Mouse (Mus musculus) lung, embryonic 16.5 days (tissue): ENCODE measurements around the gene Gm13277. TPM values are rescaled to one million over a fixed set of nuclear protein-coding genes. Genes with fewer than 3 reads are reported as not detected.
"Not testable (repeated sequence)": the region's sequence is repeated elsewhere in the genome, so short reads cannot be mapped to it uniquely, and the experiment has no call there.

Experiments
- ATAC-seq: fragments of 200-750 bp; cut with Nextera tagmentation; 2 replicates; pipeline ENCODE4 v1.8.0; 2017; ENCODE audit warnings: low read depth, mild to moderate bottlenecking, moderate library complexity
- H3K27ac ChIP-seq: fragments of 300-500 bp; sonication (generic); 2 replicates; pipeline ENCODE4 v1.5.1; 2014; ENCODE audit warnings: mild to moderate bottlenecking, control low read depth, low read length
- H3K27me3 ChIP-seq: fragments of 300-500 bp; sonication (generic); 2 replicates; pipeline ENCODE4 v1.6.1; 2014; ENCODE audit warnings: low read depth, low read length, mixed read lengths; ENCODE audit not compliant: control insufficient read depth, insufficient read depth
- H3K36me3 ChIP-seq: fragments of 300-500 bp; sonication (generic); 2 replicates; pipeline ENCODE4 v1.6.1; 2014; ENCODE audit warnings: low read length; ENCODE audit not compliant: control insufficient read depth, insufficient read depth
- H3K4me1 ChIP-seq: fragments of 300-500 bp; sonication (generic); replicated peaks from 2 replicates; pipeline ENCODE4 v1.6.1; 2014; ENCODE audit warnings: low read length, mixed read lengths; ENCODE audit not compliant: control insufficient read depth, insufficient read depth
- H3K4me2 ChIP-seq: fragments of 300-500 bp; sonication (generic); 2 replicates; pipeline ENCODE4 v1.6.1; 2014; ENCODE audit warnings: low read depth, low read length, control low read depth
- H3K4me3 ChIP-seq: fragments of 300-500 bp; sonication (generic); 2 replicates; pipeline ENCODE4 v1.5.1; 2014; ENCODE audit warnings: mild to moderate bottlenecking, low read length, control low read depth
- H3K9ac ChIP-seq: fragments of 300-500 bp; sonication (generic); 2 replicates; pipeline ENCODE4 v1.6.1; 2014; ENCODE audit warnings: low read length, control low read depth
- H3K9me3 ChIP-seq: fragments of 300-500 bp; sonication (generic); 2 replicates; pipeline ENCODE4 v1.6.1; 2016; ENCODE audit warnings: low read length; ENCODE audit not compliant: control insufficient read depth
- WGBS: fragments of 180-500 bp; shearing (Covaris S2); extraction: QIAGEN DNeasy Blood & Tissue Kit; methylation state at CpG from one replicate; pipeline ENCODE4 v1.1.7; 2014; 5-methylcytosine and 5-hydroxymethylcytosine counted together
- polyA plus RNA-seq: library from polyadenylated mRNA; unstranded; fragments of >200 nt; fragmentation: Nextera tagmentation; extraction: Ambion mirVana; gene quantifications from 2 replicates; pipeline ENCODE4 v1.2.1, GENCODE M21; 2015

The Gm13277 gene
- not detected in 2 replicates for polyA plus RNA-seq

DNA sequence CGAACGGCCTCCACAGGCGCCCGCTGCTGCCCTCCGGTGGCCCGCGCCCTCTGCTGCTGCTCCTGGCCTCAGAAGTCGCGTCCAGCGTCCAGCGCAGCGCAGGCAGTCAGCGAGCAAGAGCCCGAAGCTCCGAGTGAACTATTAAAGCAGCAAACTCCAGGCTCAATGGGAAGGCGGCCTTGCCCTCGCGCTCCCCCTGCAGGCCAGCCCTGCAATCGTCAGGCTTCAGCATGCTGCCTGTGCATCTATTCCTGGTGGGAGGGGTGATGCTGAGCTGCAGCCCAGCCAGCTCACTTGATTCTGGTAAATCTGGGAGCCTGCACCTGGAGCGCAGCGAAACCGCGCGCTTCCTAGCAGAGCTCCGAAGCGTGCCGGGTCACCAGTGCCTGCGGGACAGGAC is at the start of gene Gm13277:
TSS of gene Gm13277 (plus strand) at position 231 of the 400 bp plus-strand sequence.
- WGBS, result 0% methylated on average over 2 of the region's 28 CpGs
- H3K9me3 ChIP-seq, ATAC-seq, H3K4me1 ChIP-seq, H3K27ac ChIP-seq, H3K9ac ChIP-seq, H3K36me3 ChIP-seq, H3K4me3 ChIP-seq, H3K4me2 ChIP-seq, H3K27me3 ChIP-seq: not testable (repeated sequence)

- H3K4me2 ChIP-seq, result no peak overlapping the region
- no peak overlapping the region for H3K27ac ChIP-seq
- ATAC-seq, result no peak
- H3K9me3 ChIP-seq, result no peaks in the 10 kb centered on the region
- H3K9ac ChIP-seq, result no peak overlapping the region
- H3K27me3 ChIP-seq, result no peaks in the 10 kb centered on the region
- 81% methylated on average over 6 of the region's 6 CpGs for WGBS
- 0 out of 2 replicates have a peak, but pooled peaks cover 5% of the 10 kb centered on the region for H3K4me1 ChIP-seq
- H3K4me3 ChIP-seq, result no peak overlapping the region
- H3K36me3 ChIP-seq, result no peaks in the 10 kb centered on the region
Measured at GRCm38 (mm10) chr4:88739036-88739435, 49.4 kb upstream of the Gm13277 start.

DNA sequence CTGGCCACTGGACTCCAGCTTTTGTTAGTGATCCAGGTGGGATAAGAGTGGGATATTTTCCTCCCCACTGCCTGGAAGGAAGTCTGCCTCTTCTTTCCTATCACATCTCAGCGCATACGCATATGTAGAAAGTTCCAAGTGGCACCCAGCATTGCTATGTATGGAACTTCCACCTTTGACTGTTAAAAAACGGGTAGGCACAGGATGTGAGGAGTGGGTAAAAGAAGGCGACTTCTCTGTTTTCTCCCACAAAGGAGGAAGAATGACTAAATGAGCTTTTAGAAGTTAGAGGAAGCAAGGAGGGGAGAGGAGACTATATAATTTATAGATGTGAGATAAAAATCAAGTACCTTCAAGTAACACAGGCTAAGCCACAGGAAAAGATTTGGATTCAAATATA is 47.0 kb upstream of the Gm13277 start:
- no peak for ATAC-seq
- Histone ChIP-seq H3K4me2 (no peak overlapping the region), H3K9ac (no peak overlapping the region), H3K36me3 (no peaks in the 10 kb centered on the region), H3K9me3 (no peaks in the 10 kb centered on the region), H3K4me1 (0 out of 2 replicates have a peak, but pooled peaks cover 5% of the 10 kb centered on the region), H3K27me3 (no peaks in the 10 kb centered on the region), H3K27ac (no peak overlapping the region), H3K4me3 (no peak overlapping the region)
- 87% methylated on average over 4 of the region's 4 CpGs for WGBS

DNA sequence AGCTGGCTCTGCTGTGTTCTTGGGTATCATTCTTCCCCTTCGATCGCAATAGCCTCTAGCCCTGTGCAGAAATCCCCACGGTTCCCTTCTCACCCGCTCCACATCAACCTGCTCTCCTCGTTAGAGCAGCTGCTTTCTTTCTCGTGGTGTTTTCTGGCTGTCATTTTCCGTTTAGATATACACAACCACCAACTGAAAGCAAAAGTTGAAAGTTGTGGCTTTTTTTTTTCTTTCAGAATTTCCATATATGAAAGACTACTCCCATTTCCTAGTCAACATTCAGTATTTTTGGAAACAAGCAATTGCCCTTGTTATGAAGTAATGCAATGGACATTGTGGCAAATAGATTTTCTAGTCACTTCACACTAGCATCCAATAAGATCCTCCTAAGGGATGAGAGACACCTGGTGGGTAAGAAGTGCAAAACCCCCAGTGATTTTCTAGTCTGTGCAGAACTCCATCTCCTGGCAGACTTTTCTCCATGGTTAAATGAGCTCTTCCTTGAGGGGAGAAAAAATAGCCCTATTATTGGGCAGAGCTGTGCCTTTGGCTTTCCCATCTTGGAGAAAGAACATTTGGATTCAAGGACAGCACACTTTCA is 45.6 kb upstream of the Gm13277 start:
- no peaks in the 10 kb centered on the region for H3K27me3 ChIP-seq
- H3K9ac ChIP-seq, result no peak overlapping the region
- H3K4me3 ChIP-seq, result no peak overlapping the region
- peak overlapping the region; percentile 7; the same call in 1 of the 2 replicates for H3K27ac ChIP-seq
- ATAC-seq, result 0 out of 2 replicates have a peak, but pooled peaks have one; percentile 38
- no peaks in the 10 kb centered on the region for H3K9me3 ChIP-seq
- H3K36me3 ChIP-seq, result no peaks in the 10 kb centered on the region
- H3K4me2 ChIP-seq, result no peak overlapping the region
- 0 out of 2 replicates have a peak, but pooled peaks cover 5% of the 10 kb centered on the region for H3K4me1 ChIP-seq
- WGBS, result 54% methylated on average over 7 of the region's 7 CpGs

- Histone ChIP-seq H3K27me3 (no peaks in the 10 kb centered on the region), H3K9me3 (no peaks in the 10 kb centered on the region), H3K9ac (no peak overlapping the region), H3K4me1 (0 out of 2 replicates have a peak, but pooled peaks cover 5% of the 10 kb centered on the region), H3K4me2 (no peak overlapping the region), H3K36me3 (no peaks in the 10 kb centered on the region), H3K27ac (no peak overlapping the region), H3K4me3 (no peak overlapping the region)
- WGBS, result 62% methylated on average over 3 of the region's 3 CpGs
- no peak for ATAC-seq
Measured at GRCm38 (mm10) chr4:88744207-88744606, 44.2 kb upstream of the Gm13277 start.

DNA sequence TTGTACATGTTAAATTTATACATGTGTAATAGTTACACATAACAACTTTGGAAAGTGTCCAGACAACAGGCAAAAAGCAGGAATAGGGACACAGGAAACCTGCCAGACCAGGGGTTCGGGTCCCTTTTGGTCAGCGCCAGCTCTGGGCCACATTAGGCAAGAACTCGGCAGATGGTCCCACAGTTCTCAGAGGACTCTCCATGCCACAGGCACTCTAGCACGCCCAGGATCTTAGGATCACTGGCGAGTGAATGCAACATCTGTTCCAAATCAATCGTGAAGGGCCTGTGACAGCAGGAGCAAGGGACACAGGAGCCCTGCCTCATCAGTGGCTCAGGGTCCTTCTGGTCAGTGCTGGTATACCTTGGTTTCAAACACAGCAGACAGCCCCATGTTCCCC is 38.5 kb upstream of the Gm13277 start:
- no peaks in the 10 kb centered on the region for H3K4me1 ChIP-seq
- no peaks in the 10 kb centered on the region for H3K36me3 ChIP-seq
- no peaks in the 10 kb centered on the region for H3K27me3 ChIP-seq
- no peak overlapping the region for H3K4me3 ChIP-seq
- ATAC-seq, result no peak
- H3K4me2 ChIP-seq, result no peak overlapping the region
- H3K27ac ChIP-seq, result no peak overlapping the region
- no peaks in the 10 kb centered on the region for H3K9me3 ChIP-seq
- WGBS, result 61% methylated on average over 6 of the region's 6 CpGs
- no peak overlapping the region for H3K9ac ChIP-seq

DNA sequence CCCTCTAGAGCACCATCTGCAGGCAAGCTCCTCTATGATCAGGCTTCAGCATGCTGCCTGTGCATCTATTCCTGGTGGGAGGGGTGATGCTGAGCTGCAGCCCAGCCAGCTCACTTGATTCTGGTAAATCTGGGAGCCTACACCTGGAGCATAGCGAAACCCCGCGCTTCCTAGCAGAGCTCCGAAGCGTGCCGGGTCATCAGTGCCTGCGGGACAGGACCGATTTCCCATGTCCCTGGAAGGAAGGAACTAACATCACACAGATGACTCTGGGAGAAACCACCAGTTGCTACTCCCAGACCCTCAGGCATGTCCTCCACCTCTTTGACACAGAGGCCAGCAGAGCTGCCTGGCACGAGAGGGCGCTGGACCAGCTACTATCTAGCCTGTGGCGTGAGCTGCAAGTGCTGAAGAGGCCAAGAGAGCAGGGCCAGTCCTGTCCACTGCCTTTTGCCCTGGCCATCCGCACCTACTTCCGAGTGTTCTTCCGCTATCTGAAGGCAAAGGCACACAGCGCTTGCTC is 33.6 kb upstream of the Gm13277 start, which contains the start of gene Gm13271:
TSS of gene Gm13271 (plus strand) at position 51 of the 523 bp plus-strand sequence.
- WGBS, result 77% methylated on average over 15 of the region's 15 CpGs
- H3K9ac ChIP-seq, H3K9me3 ChIP-seq, H3K4me2 ChIP-seq, H3K4me3 ChIP-seq, H3K27ac ChIP-seq, ATAC-seq, H3K27me3 ChIP-seq, H3K36me3 ChIP-seq, H3K4me1 ChIP-seq: not testable (repeated sequence)

- ATAC-seq, H3K4me1 ChIP-seq, H3K27me3 ChIP-seq, H3K9me3 ChIP-seq, H3K36me3 ChIP-seq: not testable (repeated sequence)
- H3K27ac ChIP-seq, result peak overlapping the region; percentile 97
- H3K9ac ChIP-seq, result peak overlapping the region; percentile 76
- 9% methylated on average over 28 of the region's 31 CpGs for WGBS
- H3K4me2 ChIP-seq, result peak overlapping the region; percentile 73
- peak overlapping the region; percentile 60 for H3K4me3 ChIP-seq
Measured at GRCm38 (mm10) chr4:88756581-88757513, 31.6 kb upstream of the Gm13277 start.

DNA sequence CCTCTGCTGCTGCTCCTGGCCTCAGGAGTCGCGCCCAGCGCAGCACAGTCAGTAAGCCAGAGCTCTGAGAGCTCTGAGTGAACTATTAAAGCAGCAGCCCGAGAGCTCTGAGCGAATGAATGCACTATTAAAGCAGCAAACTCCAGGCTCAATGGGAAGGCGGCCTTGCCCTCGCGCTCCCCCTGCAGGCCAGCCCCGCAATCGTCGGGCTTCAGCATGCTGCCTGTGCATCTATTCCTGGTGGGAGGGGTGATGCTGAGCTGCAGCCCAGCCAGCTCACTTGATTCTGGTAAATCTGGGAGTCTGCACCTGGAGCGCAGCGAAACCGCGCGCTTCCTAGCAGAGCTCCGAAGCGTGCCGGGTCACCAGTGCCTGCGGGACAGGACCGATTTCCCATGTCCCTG is 30.8 kb upstream of the Gm13277 start:
- under 1% methylated on average over 11 of the region's 21 CpGs for WGBS
- ATAC-seq, result peak; percentile 100
- Histone ChIP-seq H3K27ac (peak overlapping the region; percentile 97), H3K4me3 (peak overlapping the region; percentile 60), H3K9ac (peak overlapping the region; percentile 76), H3K4me2 (peak overlapping the region; percentile 73)
- H3K4me1 ChIP-seq, H3K36me3 ChIP-seq, H3K9me3 ChIP-seq, H3K27me3 ChIP-seq: not testable (repeated sequence)
